Mouse (Mus musculus) forebrain, embryonic 12.5 days (tissue): ENCODE data around the gene Cyp4f18. TPM values are rescaled to one million over a fixed set of nuclear protein-coding genes. Genes with fewer than 3 reads are reported as not detected.
"Not testable (repeated sequence)": the region's sequence is repeated elsewhere in the genome, so short reads cannot be mapped to it uniquely, and the experiment has no call there.

Source experiments
- ATAC-seq: fragments of 200-750 bp; cut with Nextera tagmentation; 2 replicates; pipeline ENCODE4 v1.8.0; 2017; ENCODE audit warnings: moderate TSS enrichment; ENCODE audit not compliant: low FRiP score
- H3K27ac ChIP-seq: fragments of 300-500 bp; sonication (generic); 2 replicates; pipeline ENCODE4 v1.5.1; 2016; ENCODE audit warnings: mild to moderate bottlenecking
- H3K27me3 ChIP-seq: fragments of 300-500 bp; sonication (generic); 2 replicates; pipeline ENCODE4 v1.6.1; 2016; ENCODE audit warnings: mild to moderate bottlenecking
- H3K36me3 ChIP-seq: fragments of 300-500 bp; sonication (generic); replicated peaks from 2 replicates; pipeline ENCODE4 v1.6.1; 2016; ENCODE audit warnings: mild to moderate bottlenecking
- H3K4me1 ChIP-seq: fragments of 300-500 bp; sonication (generic); 2 replicates; pipeline ENCODE4 v1.6.1; 2016
- H3K4me2 ChIP-seq: fragments of 300-500 bp; sonication (generic); 2 replicates; pipeline ENCODE4 v1.6.1; 2016; ENCODE audit warnings: mild to moderate bottlenecking, moderate library complexity
- H3K4me3 ChIP-seq: fragments of 300-500 bp; sonication (generic); replicated peaks from 2 replicates; pipeline ENCODE4 v1.5.1; 2016; ENCODE audit warnings: mild to moderate bottlenecking
- H3K9ac ChIP-seq: fragments of 300-500 bp; sonication (generic); 2 replicates; pipeline ENCODE4 v1.6.1; 2016; ENCODE audit warnings: mild to moderate bottlenecking
- H3K9me3 ChIP-seq: fragments of 300-500 bp; sonication (generic); 2 replicates; pipeline ENCODE4 v1.6.1; 2016
- WGBS: fragments of 180-500 bp; shearing (Covaris S2); methylation state at CpG from one replicate; pipeline ENCODE4 v1.1.7; 2016; 5-methylcytosine and 5-hydroxymethylcytosine counted together
- polyA plus RNA-seq: library from polyadenylated mRNA; unstranded; fragments of >200 nt; fragmentation: Nextera tagmentation; extraction: Ambion mirVana; gene quantifications from 2 replicates; pipeline ENCODE4 v1.2.1, GENCODE M21; 2016

Cyp4f18 gene
- polyA plus RNA-seq, result 0.35 and 1.6 TPM in 2 replicates

GRCm38 (mm10) chr8:72009473-72009872 lies at the start of gene Cyp4f18:
Gene Cyp4f18, minus strand, starts transcription at chr8:72009626.
- Histone ChIP-seq H3K4me1 (no peaks in the 10 kb centered on the region), H3K9me3 (no peaks in the 10 kb centered on the region), H3K27me3 (no peaks in the 10 kb centered on the region), H3K4me2 (no peak within 1 kb of the TSS), H3K36me3 (no peaks in the 10 kb centered on the region), H3K4me3 (no peak within 1 kb of the TSS), H3K9ac (no peak within 1 kb of the TSS), H3K27ac (no peak within 1 kb of the TSS)
- ATAC-seq, result no peak
- WGBS, result 74% methylated on average over 3 of the region's 3 CpGs

- not testable (repeated sequence) for H3K27me3 ChIP-seq, H3K9me3 ChIP-seq, H3K27ac ChIP-seq, H3K36me3 ChIP-seq, ATAC-seq, H3K4me1 ChIP-seq, H3K4me2 ChIP-seq, H3K4me3 ChIP-seq, H3K9ac ChIP-seq
- WGBS, result 87% methylated on average over 3 of the region's 4 CpGs
These were observed 48.2 kb upstream of the Cyp4f18 start for GRCm38 (mm10) chr8:72057643-72058042.

GRCm38 (mm10) chr8:72054633-72055032 lies 45.2 kb upstream of the Cyp4f18 start:
- H3K4me2 ChIP-seq, H3K9ac ChIP-seq, H3K4me3 ChIP-seq, H3K9me3 ChIP-seq, ATAC-seq, H3K27ac ChIP-seq, H3K27me3 ChIP-seq, H3K36me3 ChIP-seq, H3K4me1 ChIP-seq: not testable (repeated sequence)

GRCm38 (mm10) chr8:72042493-72042892 lies 33.1 kb upstream of the Cyp4f18 start:
- H3K4me3 ChIP-seq, result no peak overlapping the region
- no peak for ATAC-seq
- no peak overlapping the region for H3K27ac ChIP-seq
- no peak overlapping the region for H3K9ac ChIP-seq
- no peaks in the 10 kb centered on the region for H3K27me3 ChIP-seq
- no peaks in the 10 kb centered on the region for H3K36me3 ChIP-seq
- 77% methylated on average over 1 of the region's 1 CpGs for WGBS
- no peaks in the 10 kb centered on the region for H3K9me3 ChIP-seq
- H3K4me2 ChIP-seq, result no peak overlapping the region
- H3K4me1 ChIP-seq, result no peaks in the 10 kb centered on the region

GRCm38 (mm10) chr8:72040918-72041317 lies 31.5 kb upstream of the Cyp4f18 start, which contains the start of gene Olfr372:
Gene Olfr372, plus strand, starts transcription at chr8:72041218.
- H3K9ac ChIP-seq, H3K4me3 ChIP-seq, H3K4me2 ChIP-seq, H3K27me3 ChIP-seq, ATAC-seq, H3K27ac ChIP-seq, H3K4me1 ChIP-seq, H3K9me3 ChIP-seq, H3K36me3 ChIP-seq: not testable (repeated sequence)
- WGBS, result 83% methylated on average over 4 of the region's 4 CpGs

- not testable (repeated sequence) for H3K9ac ChIP-seq, H3K27me3 ChIP-seq, H3K4me2 ChIP-seq, H3K4me1 ChIP-seq, H3K36me3 ChIP-seq, H3K4me3 ChIP-seq, H3K9me3 ChIP-seq, H3K27ac ChIP-seq, ATAC-seq
- 42% methylated on average over 4 of the region's 4 CpGs for WGBS
These were observed 23.5 kb upstream of the Cyp4f18 start for GRCm38 (mm10) chr8:72032926-72033325.

- H3K9me3 ChIP-seq, H3K36me3 ChIP-seq, H3K4me2 ChIP-seq, H3K27me3 ChIP-seq, H3K27ac ChIP-seq, H3K9ac ChIP-seq, H3K4me1 ChIP-seq, ATAC-seq, H3K4me3 ChIP-seq: not testable (repeated sequence)
- 8% methylated on average over 4 of the region's 9 CpGs for WGBS
These were observed 15.5 kb upstream of the Cyp4f18 start for GRCm38 (mm10) chr8:72024886-72025285.

GRCm38 (mm10) chr8:72019816-72020215 lies 10.4 kb upstream of the Cyp4f18 start:
- ATAC-seq, result no peak
- Histone ChIP-seq H3K4me2 (no peak overlapping the region), H3K9ac (no peak overlapping the region), H3K4me1 (no peaks in the 10 kb centered on the region), H3K4me3 (no peak overlapping the region), H3K36me3 (no peaks in the 10 kb centered on the region), H3K27me3 (no peaks in the 10 kb centered on the region), H3K27ac (no peak overlapping the region), H3K9me3 (no peaks in the 10 kb centered on the region)
- WGBS, result 65% methylated on average over 2 of the region's 2 CpGs

GRCm38 (mm10) chr8:72019022-72019421 lies 9.6 kb upstream of the Cyp4f18 start:
- H3K9me3 ChIP-seq, H3K4me2 ChIP-seq, H3K4me1 ChIP-seq, H3K9ac ChIP-seq, H3K27ac ChIP-seq, ATAC-seq, H3K36me3 ChIP-seq, H3K27me3 ChIP-seq, H3K4me3 ChIP-seq: not testable (repeated sequence)
- WGBS, result 79% methylated on average over 1 of the region's 1 CpGs

GRCm38 (mm10) chr8:72018141-72018540 lies 8.7 kb upstream of the Cyp4f18 start:
- WGBS, result 86% methylated on average over 2 of the region's 2 CpGs
- no peaks in the 10 kb centered on the region for H3K27me3 ChIP-seq
- H3K9ac ChIP-seq, result no peak overlapping the region
- no peak overlapping the region for H3K27ac ChIP-seq
- H3K9me3 ChIP-seq, result no peaks in the 10 kb centered on the region
- no peak overlapping the region for H3K4me3 ChIP-seq
- H3K36me3 ChIP-seq, result no peaks in the 10 kb centered on the region
- no peaks in the 10 kb centered on the region for H3K4me1 ChIP-seq
- H3K4me2 ChIP-seq, result no peak overlapping the region
- ATAC-seq, result no peak

GRCm38 (mm10) chr8:72017339-72017738 lies 7.9 kb upstream of the Cyp4f18 start:
- not testable (repeated sequence) for H3K4me3 ChIP-seq, H3K9me3 ChIP-seq, H3K27ac ChIP-seq, H3K4me2 ChIP-seq, H3K9ac ChIP-seq, H3K36me3 ChIP-seq, H3K27me3 ChIP-seq, ATAC-seq, H3K4me1 ChIP-seq
- 77% methylated on average over 2 of the region's 2 CpGs for WGBS

GRCm38 (mm10) chr8:72013506-72014228 lies 4.2 kb upstream of the Cyp4f18 start:
- not testable (repeated sequence) for H3K36me3 ChIP-seq, H3K9ac ChIP-seq, H3K4me3 ChIP-seq, H3K4me1 ChIP-seq, H3K27ac ChIP-seq, ATAC-seq, H3K9me3 ChIP-seq, H3K4me2 ChIP-seq, H3K27me3 ChIP-seq
- 74% methylated on average over 6 of the region's 6 CpGs for WGBS

- Histone ChIP-seq H3K27me3 (no peaks in the 10 kb centered on the region), H3K4me2 (no peak overlapping the region), H3K27ac (no peak overlapping the region), H3K36me3 (no peaks in the 10 kb centered on the region), H3K4me1 (no peaks in the 10 kb centered on the region), H3K9ac (no peak overlapping the region), H3K9me3 (no peaks in the 10 kb centered on the region), H3K4me3 (no peak overlapping the region)
- 72% methylated on average over 3 of the region's 3 CpGs for WGBS
- ATAC-seq, result no peak
These were observed 1.2 kb downstream of the Cyp4f18 start for GRCm38 (mm10) chr8:72008134-72008641.
